Mouse (Mus musculus) ovary, postnatal 36 days (tissue): ENCODE data around the gene Olfr1040.
"Not testable (repeated sequence)": the region's sequence is repeated elsewhere in the genome, so short reads cannot be mapped to it uniquely, and the experiment has no call there.

Experiments used
- DNase-seq: peaks from one replicate; pipeline ENCODE4 v3.0.0; 2022; ENCODE audit warnings: low spot score, mixed read lengths

The Olfr1040 gene

GRCm38 (mm10) chr2:86146632-86147031 is at the start of gene Olfr1040:
Gene Olfr1040 (minus strand): TSS chr2:86146732.
- no peak for DNase-seq

- no peak for DNase-seq
These were observed 49.3 kb upstream of the Olfr1040 start for GRCm38 (mm10) chr2:86195863-86196262.

- DNase-seq: no peak
These were observed 39.1 kb upstream of the Olfr1040 start, which contains the start of gene Olfr52 for GRCm38 (mm10) chr2:86185583-86185982. Gene Olfr52 (minus strand): TSS chr2:86185683.

GRCm38 (mm10) chr2:86179950-86180349 is 33.4 kb upstream of the Olfr1040 start:
- no peak for DNase-seq

- no peak for DNase-seq
These were observed 31.2 kb upstream of the Olfr1040 start, which contains the start of gene Olfr1044 for GRCm38 (mm10) chr2:86177720-86178119. Gene Olfr1044 (minus strand): TSS chr2:86177820.

- DNase-seq: not testable (repeated sequence)
These were observed 28.9 kb upstream of the Olfr1040 start for GRCm38 (mm10) chr2:86175422-86175821.

- DNase-seq: no peak
These were observed 20.9 kb upstream of the Olfr1040 start, which contains the start of gene Olfr1043 for GRCm38 (mm10) chr2:86167422-86167821. Gene Olfr1043 (minus strand): TSS chr2:86167522.

GRCm38 (mm10) chr2:86161738-86162137 is 15.2 kb upstream of the Olfr1040 start, which contains the start of gene Olfr1042:
Gene Olfr1042 (minus strand): TSS chr2:86161838.
- DNase-seq: no peak

GRCm38 (mm10) chr2:86135828-86136227 is 10.7 kb downstream of the Olfr1040 start, which contains the start of gene Olfr1039:
Gene Olfr1039 (minus strand): TSS chr2:86135928.
- no peak for DNase-seq
